Mouse (Mus musculus): ENCODE measurements around the gene Akain1. TPM values are rescaled to one million over a fixed set of nuclear protein-coding genes. Genes with fewer than 3 reads are reported as not detected.

Akain1 gene
- polyA plus RNA-seq, 1 experiment from 2014 or later = not detected

- Histone ChIP-seq H3K36me3 (ENCODE audit: control insufficient read depth, insufficient read depth, low read length) (no peaks in the 10 kb centered on the region), H3K27me3 (replicated peaks; ENCODE audit: control insufficient read depth, insufficient read depth, low read length) (no peaks in the 10 kb centered on the region), H3K4me3 (ENCODE audit: low read depth, low read length) (no peak overlapping the region), H3K27ac (replicated peaks; ENCODE audit: low read depth, low read length) (no peak overlapping the region), H3K9me3 (ENCODE audit: control insufficient read depth, low read length) (no peaks in the 10 kb centered on the region), H3K4me2 (ENCODE audit: low read depth, low read length) (no peak overlapping the region), H3K4me1 (ENCODE audit: control insufficient read depth, insufficient read depth, low read length) (0 out of 2 replicates have a peak, but pooled peaks cover 7% of the 10 kb centered on the region), H3K9ac (ENCODE audit: low read depth, low read length) (no peak overlapping the region)
- WGBS = 8% methylated on average over 1 of the region's 1 CpGs
- ATAC-seq (ENCODE audit: low read depth) (no peak), DNase-seq (ENCODE audit: low spot score) (peak; percentile 54)
Measured at GRCm38 (mm10) chr17:69421592-69421991, 17.5 kb upstream of the Akain1 start.

GRCm38 (mm10) chr17:69437836-69438235 lies 1.3 kb upstream of the Akain1 start:
- H3K27me3 ChIP-seq (replicated peaks; ENCODE audit: control insufficient read depth, insufficient read depth, low read length) = peaks cover 56% of the 10 kb centered on the region
- H3K36me3 ChIP-seq (ENCODE audit: control insufficient read depth, insufficient read depth, low read length) = no peaks in the 10 kb centered on the region
- H3K4me2 ChIP-seq (ENCODE audit: low read depth, low read length) = no peak overlapping the region
- H3K27ac ChIP-seq (replicated peaks; ENCODE audit: low read depth, low read length) = no peak overlapping the region
- WGBS = 70% methylated on average over 5 of the region's 5 CpGs
- ATAC-seq (ENCODE audit: low read depth) (no peak), DNase-seq (ENCODE audit: low spot score) (no peak)
- peaks cover 11% of the 10 kb centered on the region for H3K4me1 ChIP-seq (ENCODE audit: control insufficient read depth, insufficient read depth, low read length)
- H3K4me3 ChIP-seq (ENCODE audit: low read depth, low read length) = no peak overlapping the region
- H3K9me3 ChIP-seq (ENCODE audit: control insufficient read depth, low read length) = no peaks in the 10 kb centered on the region
- no peak overlapping the region for H3K9ac ChIP-seq (ENCODE audit: low read depth, low read length)

GRCm38 (mm10) chr17:69438486-69438885 lies 640 bp upstream of the Akain1 start:
- Histone ChIP-seq H3K27me3 (replicated peaks; ENCODE audit: control insufficient read depth, insufficient read depth, low read length) (peaks cover 56% of the 10 kb centered on the region), H3K9me3 (ENCODE audit: control insufficient read depth, low read length) (no peaks in the 10 kb centered on the region)
- no peak for DNase-seq (ENCODE audit: low spot score)

GRCm38 (mm10) chr17:69439571-69440480 lies 700 bp downstream of the Akain1 start:
- Histone ChIP-seq H3K4me2 (ENCODE audit: low read depth, low read length) (peak overlapping the region; percentile 73), H3K9ac (ENCODE audit: low read depth, low read length) (no peak overlapping the region), H3K36me3 (ENCODE audit: control insufficient read depth, insufficient read depth, low read length) (no peaks in the 10 kb centered on the region), H3K4me1 (ENCODE audit: control insufficient read depth, insufficient read depth, low read length) (peaks cover 11% of the 10 kb centered on the region), H3K27ac (replicated peaks; ENCODE audit: low read depth, low read length) (no peak overlapping the region), H3K4me3 (ENCODE audit: low read depth, low read length) (peak overlapping the region; percentile 38), H3K27me3 (replicated peaks; ENCODE audit: control insufficient read depth, insufficient read depth, low read length) (peaks cover 56% of the 10 kb centered on the region), H3K9me3 (ENCODE audit: control insufficient read depth, low read length) (no peaks in the 10 kb centered on the region)
- under 1% methylated on average over 40 of the region's 52 CpGs for WGBS
- peak; percentile 17; the same call in 1 of the 2 replicates for ATAC-seq (ENCODE audit: low read depth)
- DNase-seq (ENCODE audit: low spot score) = peak; percentile 1

More at GRCm38 (mm10) chr17:69438486-69438885, 640 bp upstream of the Akain1 start:
- ATAC-seq (ENCODE audit: low read depth) = no peak; the same call in 1 of the 2 replicates
- Histone ChIP-seq H3K36me3 (ENCODE audit: control insufficient read depth, insufficient read depth, low read length) (no peaks in the 10 kb centered on the region), H3K9ac (ENCODE audit: low read depth, low read length) (0 out of 2 replicates have a peak overlapping the region, but pooled peaks have one; percentile 48), H3K4me1 (ENCODE audit: control insufficient read depth, insufficient read depth, low read length) (peaks cover 11% of the 10 kb centered on the region), H3K4me2 (ENCODE audit: low read depth, low read length) (peak overlapping the region; percentile 73), H3K4me3 (ENCODE audit: low read depth, low read length) (peak overlapping the region; percentile 38), H3K27ac (replicated peaks; ENCODE audit: low read depth, low read length) (no peak overlapping the region)
- 33% methylated on average over 14 of the region's 14 CpGs for WGBS

- Histone ChIP-seq H3K36me3 (ENCODE audit: control insufficient read depth, insufficient read depth, low read length) (no peaks in the 10 kb centered on the region), H3K9ac (ENCODE audit: low read depth, low read length) (no peak overlapping the region), H3K4me2 (ENCODE audit: low read depth, low read length) (no peak overlapping the region), H3K27ac (replicated peaks; ENCODE audit: low read depth, low read length) (no peak overlapping the region), H3K4me1 (ENCODE audit: control insufficient read depth, insufficient read depth, low read length) (peaks cover 11% of the 10 kb centered on the region), H3K4me3 (ENCODE audit: low read depth, low read length) (no peak overlapping the region), H3K27me3 (replicated peaks; ENCODE audit: control insufficient read depth, insufficient read depth, low read length) (peaks cover 56% of the 10 kb centered on the region), H3K9me3 (ENCODE audit: control insufficient read depth, low read length) (no peaks in the 10 kb centered on the region)
- ATAC-seq (ENCODE audit: low read depth) = no peak
- no peak for DNase-seq (ENCODE audit: low spot score)
- 13% methylated on average over 9 of the region's 9 CpGs for WGBS
Measured at GRCm38 (mm10) chr17:69441041-69441440, 1.9 kb downstream of the Akain1 start.

- H3K9ac ChIP-seq (ENCODE audit: low read depth, low read length) = no peak overlapping the region
- no peak overlapping the region for H3K4me3 ChIP-seq (ENCODE audit: low read depth, low read length)
- no peaks in the 10 kb centered on the region for H3K36me3 ChIP-seq (ENCODE audit: control insufficient read depth, insufficient read depth, low read length)
- H3K9me3 ChIP-seq (ENCODE audit: control insufficient read depth, low read length) = no peaks in the 10 kb centered on the region
- H3K4me1 ChIP-seq (ENCODE audit: control insufficient read depth, insufficient read depth, low read length) = no peaks in the 10 kb centered on the region
- H3K27me3 ChIP-seq (replicated peaks; ENCODE audit: control insufficient read depth, insufficient read depth, low read length) = no peaks in the 10 kb centered on the region
- H3K27ac ChIP-seq (replicated peaks; ENCODE audit: low read depth, low read length) = no peak overlapping the region
- ATAC-seq (ENCODE audit: low read depth) (no peak), DNase-seq (ENCODE audit: low spot score) (no peak)
- no peak overlapping the region for H3K4me2 ChIP-seq (ENCODE audit: low read depth, low read length)
Measured at GRCm38 (mm10) chr17:69448679-69449078, 9.6 kb downstream of the Akain1 start.

- Histone ChIP-seq H3K4me3 (ENCODE audit: low read depth, low read length) (no peak overlapping the region), H3K9ac (ENCODE audit: low read depth, low read length) (no peak overlapping the region), H3K4me1 (ENCODE audit: control insufficient read depth, insufficient read depth, low read length) (no peaks in the 10 kb centered on the region), H3K27ac (replicated peaks; ENCODE audit: low read depth, low read length) (no peak overlapping the region), H3K27me3 (replicated peaks; ENCODE audit: control insufficient read depth, insufficient read depth, low read length) (no peaks in the 10 kb centered on the region), H3K36me3 (ENCODE audit: control insufficient read depth, insufficient read depth, low read length) (no peaks in the 10 kb centered on the region), H3K4me2 (ENCODE audit: low read depth, low read length) (no peak overlapping the region), H3K9me3 (ENCODE audit: control insufficient read depth, low read length) (no peaks in the 10 kb centered on the region)
- 88% methylated on average over 7 of the region's 7 CpGs for WGBS
- DNase-seq (ENCODE audit: low spot score) (no peak), ATAC-seq (ENCODE audit: low read depth) (no peak)
Measured at GRCm38 (mm10) chr17:69461680-69462079, 22.6 kb downstream of the Akain1 start.

GRCm38 (mm10) chr17:69463037-69463436 lies 23.9 kb downstream of the Akain1 start:
- DNase-seq (ENCODE audit: low spot score) (no peak), ATAC-seq (ENCODE audit: low read depth) (no peak)
- Histone ChIP-seq H3K4me2 (ENCODE audit: low read depth, low read length) (no peak overlapping the region), H3K27ac (replicated peaks; ENCODE audit: low read depth, low read length) (no peak overlapping the region), H3K36me3 (ENCODE audit: control insufficient read depth, insufficient read depth, low read length) (no peaks in the 10 kb centered on the region), H3K9ac (ENCODE audit: low read depth, low read length) (no peak overlapping the region), H3K27me3 (replicated peaks; ENCODE audit: control insufficient read depth, insufficient read depth, low read length) (no peaks in the 10 kb centered on the region), H3K9me3 (ENCODE audit: control insufficient read depth, low read length) (no peaks in the 10 kb centered on the region), H3K4me3 (ENCODE audit: low read depth, low read length) (no peak overlapping the region), H3K4me1 (ENCODE audit: control insufficient read depth, insufficient read depth, low read length) (no peaks in the 10 kb centered on the region)
- 64% methylated on average over 3 of the region's 3 CpGs for WGBS
